Mouse (Mus musculus): ENCODE measurements around the gene Bmx.
A peak's percentile ranks its signal among the peaks of the same experiment; 100 is the strongest.

Gene Bmx

DNA sequence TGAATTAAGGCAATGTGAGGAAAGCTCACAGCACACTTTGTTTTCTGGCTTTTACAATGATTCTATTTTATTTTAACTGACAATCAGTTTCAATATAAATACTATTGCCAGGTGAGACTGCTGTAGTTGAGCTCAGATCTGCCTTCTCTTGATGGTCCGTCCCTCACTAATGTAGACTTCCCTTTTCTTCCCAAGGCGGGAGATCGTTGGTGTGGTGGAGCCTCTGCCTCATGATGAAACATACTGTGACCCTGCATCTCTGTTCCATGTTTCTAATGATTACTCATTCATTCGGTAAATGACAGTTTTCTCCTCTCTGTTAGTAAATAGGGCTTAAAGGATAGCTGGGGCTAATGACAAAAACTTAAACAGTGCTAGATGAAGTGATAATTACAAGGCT is 84.1 kb downstream of the Bmx start:
- DNase-seq = no peak

GRCm38 (mm10) chrX:164171034-164171433 is 87.0 kb downstream of the Bmx start:
- no peak for DNase-seq

DNA sequence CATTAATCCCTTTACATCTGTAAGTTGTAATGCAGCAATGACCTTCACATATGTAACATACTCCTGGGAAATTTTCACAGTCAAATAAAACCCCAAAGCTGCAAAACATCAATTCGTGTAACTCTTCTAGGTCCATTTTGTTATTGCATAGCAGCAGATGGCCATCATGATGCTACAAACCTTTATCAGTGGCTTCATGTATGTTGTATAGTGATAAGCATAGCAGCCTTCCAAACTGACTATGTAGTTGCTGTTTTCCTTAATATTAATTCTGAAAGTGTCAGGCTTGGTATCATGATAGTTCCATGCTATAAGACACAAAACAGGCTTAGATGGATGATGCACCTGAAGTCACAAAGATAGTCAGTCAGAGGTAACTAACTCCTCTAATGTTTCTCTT is 93.3 kb downstream of the Bmx start:
- no peak for DNase-seq

GRCm38 (mm10) chrX:164154594-164154993 is 103.4 kb downstream of the Bmx start:
- no peak for DNase-seq

- DNase-seq = no peak
These were observed 104.4 kb downstream of the Bmx start for GRCm38 (mm10) chrX:164153606-164154005.

DNA sequence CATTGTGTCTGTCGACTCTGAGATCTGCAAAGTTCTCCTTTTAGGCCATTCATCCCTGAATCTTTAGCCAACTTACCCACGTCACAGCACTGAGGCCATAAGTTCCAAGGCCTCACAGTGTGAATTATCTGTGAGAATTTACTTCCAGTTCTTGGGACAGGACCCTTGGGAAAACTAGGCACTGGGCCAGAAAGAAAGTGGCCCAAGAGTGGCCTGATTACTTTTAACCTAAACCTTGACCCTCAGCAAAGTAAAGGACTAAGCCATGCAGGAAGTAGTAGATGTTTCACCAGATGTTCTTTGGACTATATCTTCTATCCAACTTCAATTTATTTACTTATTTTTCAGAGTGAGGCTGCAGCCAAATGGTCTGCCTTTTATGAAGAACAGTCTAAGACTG is 105.3 kb downstream of the Bmx start:
- peak; percentile 60 to 67 for DNase-seq

GRCm38 (mm10) chrX:164145463-164146250 is 112.3 kb downstream of the Bmx start:
- DNase-seq = no peak

Data from kidney, postnatal 4 days (tissue).